Mouse (Mus musculus): ENCODE data around the gene Rsph14. TPM values are rescaled to one million over a fixed set of nuclear protein-coding genes. Genes with fewer than 3 reads are reported as not detected.

Rsph14 gene
- 0.20 TPM in 1 of 2 replicates, not detected in the other for polyA plus RNA-seq (2015; fragmentation: Nextera tagmentation; extraction: Ambion mirVana)

GRCm38 (mm10) chr10:75032395-75032794 lies at the start of gene Rsph14:
Rsph14 (minus strand) TSS chr10:75032586.
- no peaks in the 10 kb centered on the region for H3K36me3 ChIP-seq (replicated peaks; ENCODE audit: insufficient read depth, low read length)
- no peaks in the 10 kb centered on the region for H3K27me3 ChIP-seq (ENCODE audit: insufficient read depth, low read length)
- ATAC-seq (no peak), DNase-seq (peak; percentile 65)
- H3K4me2 ChIP-seq (ENCODE audit: low read depth, low read length), result no peak within 1 kb of the TSS
- no peak within 1 kb of the TSS for H3K27ac ChIP-seq (ENCODE audit: low read depth)
- no peaks in the 10 kb centered on the region for H3K9me3 ChIP-seq (ENCODE audit: low read length)
- no peak within 1 kb of the TSS for H3K9ac ChIP-seq (replicated peaks)
- 52% methylated on average over 10 of the region's 10 CpGs for WGBS (ENCODE audit: insufficient replicate concordance)
- TF ChIP-seq CTCF (IDR thresholded peaks at IDR 0.05; ENCODE audit: low read depth) (no peak), EP300 (IDR thresholded peaks at IDR 0.05; ENCODE audit: low read depth) (no peak)
- H3K4me1 ChIP-seq (ENCODE audit: insufficient read depth), result peaks cover 18% of the 10 kb centered on the region
- no peak within 1 kb of the TSS for H3K4me3 ChIP-seq (ENCODE audit: low read depth, low read length)

DNA sequence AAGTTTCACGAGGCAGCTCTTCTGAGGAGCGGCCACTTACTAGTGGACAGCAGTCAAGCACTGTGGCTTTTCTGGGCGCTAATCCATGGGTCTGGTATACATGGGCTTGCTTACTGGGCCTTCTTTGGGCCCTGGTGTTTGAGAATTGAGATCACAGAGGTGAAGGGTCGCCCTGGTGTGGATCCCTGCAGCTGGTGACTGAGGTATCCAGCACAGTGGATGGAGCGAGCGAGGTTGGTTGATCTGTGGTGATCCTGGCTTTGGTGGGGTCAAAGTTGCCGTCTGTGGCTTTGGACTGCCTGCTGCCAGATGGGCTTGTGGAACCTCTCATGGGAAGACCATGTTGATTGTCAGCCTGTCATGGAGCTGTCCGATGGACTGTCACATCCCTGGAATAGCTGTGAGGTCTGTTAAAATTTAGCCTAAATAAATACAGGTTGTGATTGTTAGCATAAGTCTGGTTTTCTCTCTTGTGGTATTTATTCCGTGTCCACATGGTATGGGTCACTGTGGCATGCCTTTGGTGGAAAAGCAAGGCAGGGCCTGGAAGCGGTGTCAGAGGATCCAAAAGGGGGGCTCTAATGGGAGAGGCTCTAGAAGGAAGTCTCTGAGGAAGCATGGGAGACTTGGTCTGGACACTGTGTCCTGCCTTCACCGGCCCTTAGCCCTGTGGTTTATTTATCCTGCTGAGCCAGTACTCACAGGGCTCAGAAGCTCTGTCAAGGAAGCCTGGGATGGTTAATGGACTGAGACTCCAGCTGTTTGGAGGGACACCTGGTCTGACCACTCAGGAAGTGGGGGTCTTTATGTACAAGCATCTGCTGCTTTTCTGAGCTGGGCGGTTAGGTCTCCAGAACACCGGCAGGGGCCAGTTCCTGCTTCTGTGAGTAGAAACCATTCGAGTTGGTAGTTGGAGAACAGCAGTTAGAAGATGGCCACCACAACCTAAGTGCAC lies 46.1 kb upstream of the Rsph14 start:
- TF ChIP-seq CTCF (IDR thresholded peaks at IDR 0.05; ENCODE audit: low read depth) (no peak), EP300 (IDR thresholded peaks at IDR 0.05; ENCODE audit: low read depth) (peak; percentile 41; the same call in 1 of the 2 replicates)
- H3K4me2 ChIP-seq (ENCODE audit: low read depth, low read length), result 0 out of 2 replicates have a peak overlapping the region, but pooled peaks have one; percentile 22
- DNase-seq (peak; percentile 37), ATAC-seq (peak; percentile 79)
- H3K36me3 ChIP-seq (replicated peaks; ENCODE audit: insufficient read depth, low read length), result no peaks in the 10 kb centered on the region
- no peak overlapping the region for H3K4me3 ChIP-seq (ENCODE audit: low read depth, low read length)
- H3K9ac ChIP-seq (replicated peaks), result peak overlapping the region; percentile 30
- H3K27me3 ChIP-seq (ENCODE audit: insufficient read depth, low read length), result no peaks in the 10 kb centered on the region
- peaks cover 53% of the 10 kb centered on the region for H3K4me1 ChIP-seq (ENCODE audit: insufficient read depth)
- H3K9me3 ChIP-seq (ENCODE audit: low read length), result no peaks in the 10 kb centered on the region
- peak overlapping the region; percentile 87 for H3K27ac ChIP-seq (ENCODE audit: low read depth)
- WGBS (ENCODE audit: insufficient replicate concordance), result 46% methylated on average over 14 of the region's 14 CpGs

GRCm38 (mm10) chr10:75075665-75076064 lies 43.3 kb upstream of the Rsph14 start:
- no peak for TF ChIP-seq CTCF (IDR thresholded peaks at IDR 0.05; ENCODE audit: low read depth)
- TF ChIP-seq EP300 (IDR thresholded peaks at IDR 0.05; ENCODE audit: low read depth), result no peak
- Histone ChIP-seq H3K4me1 (ENCODE audit: insufficient read depth) (peaks cover 53% of the 10 kb centered on the region), H3K4me2 (ENCODE audit: low read depth, low read length) (no peak overlapping the region), H3K27ac (ENCODE audit: low read depth) (0 out of 2 replicates have a peak overlapping the region, but pooled peaks have one; percentile 6), H3K9me3 (ENCODE audit: low read length) (no peaks in the 10 kb centered on the region), H3K4me3 (ENCODE audit: low read depth, low read length) (no peak overlapping the region), H3K9ac (replicated peaks) (no peak overlapping the region), H3K27me3 (ENCODE audit: insufficient read depth, low read length) (no peaks in the 10 kb centered on the region), H3K36me3 (replicated peaks; ENCODE audit: insufficient read depth, low read length) (no peaks in the 10 kb centered on the region)
- WGBS (ENCODE audit: insufficient replicate concordance), result 40% methylated on average over 5 of the region's 5 CpGs
- DNase-seq (no peak), ATAC-seq (no peak)

DNA sequence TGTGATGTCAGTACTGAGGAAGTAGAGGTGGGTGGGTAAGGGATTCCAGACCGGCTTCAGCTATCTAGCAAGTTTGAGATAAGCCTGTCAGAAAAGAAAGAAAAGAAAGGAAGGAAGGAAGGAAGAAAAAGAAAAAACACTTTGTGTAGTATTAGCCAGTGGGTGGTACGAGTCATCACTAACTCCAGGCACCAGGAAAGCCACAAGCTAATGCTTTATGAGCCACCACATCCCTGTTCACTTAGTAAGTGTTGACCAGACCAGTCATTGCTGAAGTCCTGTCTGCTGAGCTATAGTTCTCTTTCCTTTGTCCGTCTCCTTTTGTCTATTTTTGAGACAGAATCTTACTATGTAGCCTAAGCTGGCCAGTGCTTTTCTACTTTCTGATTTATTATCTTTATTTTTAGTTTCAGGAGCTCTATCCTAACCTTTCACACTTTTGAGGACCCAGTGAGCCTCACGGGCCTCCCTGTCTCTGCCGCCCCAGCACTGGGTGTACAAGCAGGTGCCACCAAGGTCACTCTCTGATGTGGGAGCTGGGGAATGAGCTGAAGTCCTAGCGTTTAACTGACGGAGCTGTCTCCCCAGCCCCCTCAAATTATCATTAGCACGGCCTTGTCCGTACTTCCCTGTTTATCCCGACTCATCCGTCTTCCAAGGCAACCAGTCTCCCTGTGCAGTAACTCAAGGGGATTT lies 38.0 kb upstream of the Rsph14 start:
- Histone ChIP-seq H3K4me3 (ENCODE audit: low read depth, low read length) (no peak overlapping the region), H3K9me3 (ENCODE audit: low read length) (no peaks in the 10 kb centered on the region), H3K36me3 (replicated peaks; ENCODE audit: insufficient read depth, low read length) (no peaks in the 10 kb centered on the region; the same call in 1 of the 2 replicates), H3K4me1 (ENCODE audit: insufficient read depth) (peaks cover 38% of the 10 kb centered on the region), H3K27me3 (ENCODE audit: insufficient read depth, low read length) (no peaks in the 10 kb centered on the region), H3K4me2 (ENCODE audit: low read depth, low read length) (no peak overlapping the region), H3K9ac (replicated peaks) (no peak overlapping the region), H3K27ac (ENCODE audit: low read depth) (peak overlapping the region; percentile 3; the same call in 1 of the 2 replicates)
- DNase-seq (no peak), ATAC-seq (no peak)
- 33% methylated on average over 11 of the region's 11 CpGs for WGBS (ENCODE audit: insufficient replicate concordance)
- TF ChIP-seq CTCF (IDR thresholded peaks at IDR 0.05; ENCODE audit: low read depth), result no peak
- no peak for TF ChIP-seq EP300 (IDR thresholded peaks at IDR 0.05; ENCODE audit: low read depth)

DNA sequence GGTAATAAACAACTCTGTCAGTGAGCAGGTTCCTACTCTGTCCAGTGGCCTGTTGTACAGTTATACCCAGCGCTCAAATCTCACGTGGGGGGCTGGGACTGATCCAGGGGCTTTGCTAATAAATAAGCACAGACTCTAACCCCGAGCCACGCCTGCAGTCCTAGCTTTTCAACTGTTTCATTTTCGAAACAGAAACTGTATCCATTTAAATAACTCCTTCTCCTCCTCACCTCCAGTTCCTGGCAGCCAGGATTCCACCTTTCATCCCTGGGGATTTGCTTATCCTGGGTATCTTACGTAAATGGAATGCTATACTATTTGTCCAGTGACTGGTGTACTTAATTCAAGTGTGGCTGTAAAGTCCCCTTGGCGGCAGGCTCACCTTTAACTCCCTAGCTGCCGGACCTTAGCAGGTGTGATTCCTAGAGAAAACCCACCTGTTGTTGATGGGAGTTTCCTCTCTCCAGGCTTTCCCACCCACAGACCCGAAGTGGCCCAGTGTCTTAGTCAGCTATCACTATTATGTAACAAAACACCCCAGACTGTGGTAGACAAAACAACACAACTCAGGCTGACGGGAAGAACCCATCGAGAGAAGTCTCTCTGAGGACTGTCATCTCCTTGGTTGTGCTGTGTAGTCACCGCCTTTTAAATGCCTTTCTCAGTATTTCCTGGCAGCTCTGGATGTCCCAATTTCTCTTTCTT lies 36.4 kb upstream of the Rsph14 start:
- WGBS (ENCODE audit: insufficient replicate concordance), result 41% methylated on average over 12 of the region's 12 CpGs
- no peak overlapping the region for H3K9ac ChIP-seq (replicated peaks)
- no peaks in the 10 kb centered on the region for H3K27me3 ChIP-seq (ENCODE audit: insufficient read depth, low read length)
- DNase-seq, result no peak
- H3K36me3 ChIP-seq (replicated peaks; ENCODE audit: insufficient read depth, low read length), result peaks cover 2% of the 10 kb centered on the region; the same call in 1 of the 2 replicates
- peak overlapping the region; percentile 17 for H3K27ac ChIP-seq (ENCODE audit: low read depth)
- peaks cover 31% of the 10 kb centered on the region for H3K4me1 ChIP-seq (ENCODE audit: insufficient read depth)
- H3K4me2 ChIP-seq (ENCODE audit: low read depth, low read length), result peak overlapping the region; percentile 33
- no peak overlapping the region for H3K4me3 ChIP-seq (ENCODE audit: low read depth, low read length)
- H3K9me3 ChIP-seq (ENCODE audit: low read length), result no peaks in the 10 kb centered on the region
- ATAC-seq, result peak; percentile 63
- no peak for TF ChIP-seq CTCF (IDR thresholded peaks at IDR 0.05; ENCODE audit: low read depth)
- no peak for TF ChIP-seq EP300 (IDR thresholded peaks at IDR 0.05; ENCODE audit: low read depth)
